Mouse (Mus musculus): ENCODE measurements around the gene Map3k6.

- TF ChIP-seq GATA1 (IDR thresholded peaks at IDR 0.05; ENCODE audit: borderline replicate concordance, low read length) = no peak
- no peak for TF ChIP-seq FLI1 (IDR thresholded peaks at IDR 0.05; ENCODE audit: low read length)
Measured at GRCm38 (mm10) chr4:133213661-133214060, 27.0 kb upstream of the Map3k6 start.
